Mouse (Mus musculus) ES-Bruce4 (cell line): Measurements from ENCODE around the gene Il10.

ENCODE experiments used
- CTCF ChIP-seq: IDR thresholded peaks from one replicate; pipeline ENCODE4 v1.8.1; 2011; ENCODE audit warnings: low read depth, low read length
- EP300 ChIP-seq: IDR thresholded peaks from 2 replicates; pipeline ENCODE4 v1.6.1; 2011; ENCODE audit warnings: low read depth, low read length; ENCODE audit not compliant: insufficient read depth
- POLR2A ChIP-seq: IDR thresholded peaks from one replicate; pipeline ENCODE4 v1.8.1; 2011; ENCODE audit warnings: low read length; ENCODE audit not compliant: insufficient read depth

GRCm38 (mm10) chr1:131074524-131074938, 54.9 kb downstream of the Il10 start:
- TF ChIP-seq CTCF (no peak), POLR2A (no peak), EP300 (no peak)
